8 mouse cellular contexts compared by ENCODE assay signal in the genomic region with DNA sequence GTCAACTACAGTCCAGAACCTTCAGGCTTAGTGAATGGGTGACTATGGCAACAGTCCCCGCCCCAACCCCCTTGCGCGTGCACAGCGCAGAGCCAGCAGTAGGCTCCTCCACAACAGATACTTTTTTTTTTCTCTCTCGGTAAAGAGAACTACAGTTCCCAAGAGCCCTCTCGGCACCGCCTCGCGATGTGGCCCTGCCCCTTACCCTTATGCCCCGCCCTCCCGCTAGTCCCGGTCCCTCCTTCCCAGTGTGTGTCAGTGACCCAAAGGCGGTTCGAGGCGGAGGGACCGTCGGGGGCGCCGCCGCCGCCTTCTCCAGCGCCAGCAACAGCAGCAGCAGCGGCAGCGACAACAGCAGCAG. TPM values are rescaled to one million over a fixed set of nuclear protein-coding genes. Genes with fewer than 3 reads are reported as not detected.
A peak's percentile ranks its signal among the peaks of the same experiment; 100 is the strongest.
DNase-seq lines count a peak whose midpoint lies in the region; ATAC-seq and TF ChIP-seq lines count a peak whose summit lies in the region.

A gene (plus strand): TSS at position 225 of the 361 bp plus-strand sequence.

- TF ChIP-seq RAD21 in CH12.LX (IDR thresholded peaks at IDR 0.05; ENCODE audit: low read depth, low read length), result no peak

- H3K36me3 ChIP-seq in CH12.LX (replicated peaks in 1 of 2; ENCODE audit: control insufficient read depth in 1 of 2, insufficient read depth in 1 of 2, low read length in 1 of 2), result peaks cover 0 to 5% of the 10 kb centered on the region in 2 experiments
- H3K36me3 ChIP-seq in forebrain, embryonic 11.5 days (ENCODE audit: control insufficient read depth, insufficient read depth, low read length), result no peaks in the 10 kb centered on the region
- no peaks in the 10 kb centered on the region for H3K36me3 ChIP-seq in heart, embryonic 16.5 days (ENCODE audit: control insufficient read depth, insufficient read depth)
- no peaks in the 10 kb centered on the region for H3K36me3 ChIP-seq in liver, embryonic 15.5 days (replicated peaks)
- H3K36me3 ChIP-seq in neural tube, embryonic 12.5 days, result no peaks in the 10 kb centered on the region

- TF ChIP-seq EP300 in CH12.LX (IDR thresholded peaks at IDR 0.05; ENCODE audit: low read length), result no peak

- WGBS in forebrain, embryonic 11.5 days, result 1% methylated on average over 24 of the region's 24 CpGs
- WGBS in heart, embryonic 16.5 days, result 0% methylated on average over 22 of the region's 24 CpGs
- WGBS in liver, embryonic 15.5 days (ENCODE audit: insufficient replicate concordance), result under 1% methylated on average over 24 of the region's 24 CpGs
- under 1% methylated on average over 24 of the region's 24 CpGs for WGBS in neural tube, embryonic 12.5 days

- H3K4me2 ChIP-seq in CH12.LX (ENCODE audit: insufficient read depth, low read depth, poor library complexity, severe bottlenecking), result peak within 1 kb of the TSS; percentile 100
- H3K4me2 ChIP-seq in forebrain, embryonic 11.5 days (ENCODE audit: low read depth, low read length, severe bottlenecking), result peak within 1 kb of the TSS; percentile 61
- H3K4me2 ChIP-seq in heart, embryonic 16.5 days (ENCODE audit: low read depth, low read length), result peak within 1 kb of the TSS; percentile 78
- peak within 1 kb of the TSS; percentile 79 for H3K4me2 ChIP-seq in liver, embryonic 15.5 days
- peak within 1 kb of the TSS; percentile 68 for H3K4me2 ChIP-seq in neural tube, embryonic 12.5 days (replicated peaks)

- no peak for TF ChIP-seq CTCF in CH12.LX (conservative IDR thresholded peaks at IDR 0.05 in 1 of 2, IDR thresholded peaks at IDR 0.05 in 1 of 2; ENCODE audit: low read depth in 2 of 2, low read length in 2 of 2)

- peaks cover 20% of the 10 kb centered on the region for H3K79me2 ChIP-seq in CH12.LX (replicated peaks; ENCODE audit: control insufficient read depth, extremely low read depth, insufficient read depth, poor library complexity, severe bottlenecking)

- H3K9ac ChIP-seq in CH12.LX (ENCODE audit: insufficient read depth, low read depth), result peak within 1 kb of the TSS; percentile 80
- peak within 1 kb of the TSS; percentile 99 for H3K9ac ChIP-seq in forebrain, embryonic 11.5 days (ENCODE audit: low read length)
- H3K9ac ChIP-seq in heart, embryonic 16.5 days (ENCODE audit: low read length), result peak within 1 kb of the TSS; percentile 94
- peak within 1 kb of the TSS; percentile 97 for H3K9ac ChIP-seq in liver, embryonic 15.5 days
- H3K9ac ChIP-seq in neural tube, embryonic 12.5 days, result peak within 1 kb of the TSS; percentile 98

- peaks cover 3 to 47% of the 10 kb centered on the region in 2 experiments for H3K4me1 ChIP-seq in CH12.LX (ENCODE audit: control insufficient read depth in 1 of 2, insufficient read depth in 2 of 2)
- H3K4me1 ChIP-seq in forebrain, embryonic 11.5 days (replicated peaks; ENCODE audit: control insufficient read depth, insufficient read depth, low read length), result peaks cover 4% of the 10 kb centered on the region
- H3K4me1 ChIP-seq in heart, embryonic 16.5 days (ENCODE audit: control insufficient read depth, insufficient read depth, low read length), result peaks cover 13% of the 10 kb centered on the region
- H3K4me1 ChIP-seq in liver, embryonic 15.5 days (replicated peaks), result peaks cover 15% of the 10 kb centered on the region
- peaks cover 13% of the 10 kb centered on the region for H3K4me1 ChIP-seq in neural tube, embryonic 12.5 days

- peak; percentile 99 for ATAC-seq in forebrain, embryonic 11.5 days (replicated peaks; ENCODE audit: low FRiP score)
- peak; percentile 100 for ATAC-seq in heart, embryonic 16.5 days (replicated peaks; ENCODE audit: extremely low read depth, insufficient read depth, low FRiP score)
- ATAC-seq in liver, embryonic 15.5 days (ENCODE audit: insufficient read depth), result peak; percentile 100
- peak; percentile 99 for ATAC-seq in neural tube, embryonic 12.5 days (ENCODE audit: low FRiP score, low read depth)

- H3K9me3 ChIP-seq in CH12.LX (replicated peaks; ENCODE audit: low read length), result no peaks in the 10 kb centered on the region
- no peaks in the 10 kb centered on the region for H3K9me3 ChIP-seq in forebrain, embryonic 11.5 days (ENCODE audit: control insufficient read depth, low read length)
- H3K9me3 ChIP-seq in heart, embryonic 16.5 days (replicated peaks; ENCODE audit: control insufficient read depth, low read length), result no peaks in the 10 kb centered on the region
- no peaks in the 10 kb centered on the region for H3K9me3 ChIP-seq in liver, embryonic 15.5 days (replicated peaks)
- H3K9me3 ChIP-seq in neural tube, embryonic 12.5 days, result no peaks in the 10 kb centered on the region

- H3K27me3 ChIP-seq in CH12.LX (replicated peaks), result no peaks in the 10 kb centered on the region
- no peaks in the 10 kb centered on the region for H3K27me3 ChIP-seq in forebrain, embryonic 11.5 days (ENCODE audit: control insufficient read depth, insufficient read depth, low read length)
- H3K27me3 ChIP-seq in heart, embryonic 16.5 days (ENCODE audit: control insufficient read depth, insufficient read depth, low read length), result no peaks in the 10 kb centered on the region
- H3K27me3 ChIP-seq in liver, embryonic 15.5 days, result peaks cover 10% of the 10 kb centered on the region; the same call in 1 of the 2 replicates
- H3K27me3 ChIP-seq in neural tube, embryonic 12.5 days (replicated peaks), result no peaks in the 10 kb centered on the region

- peak within 1 kb of the TSS; percentile 86 for H3K27ac ChIP-seq in CH12.LX (ENCODE audit: insufficient read depth, low read depth)
- H3K27ac ChIP-seq in forebrain, embryonic 11.5 days (ENCODE audit: low read depth, low read length), result peak within 1 kb of the TSS; percentile 99
- H3K27ac ChIP-seq in heart, embryonic 16.5 days (ENCODE audit: low read length), result peak within 1 kb of the TSS; percentile 98
- peak within 1 kb of the TSS; percentile 96 for H3K27ac ChIP-seq in liver, embryonic 15.5 days (replicated peaks)
- peak within 1 kb of the TSS; percentile 99 for H3K27ac ChIP-seq in neural tube, embryonic 12.5 days

- peak within 1 kb of the TSS; percentile 84 to 98 (median 91) for H3K4me3 ChIP-seq in CH12.LX (replicated peaks in 1 of 3; ENCODE audit: low read depth in 2 of 3, low read length in 2 of 3, poor library complexity in 1 of 3)
- peak within 1 kb of the TSS; percentile 94 for H3K4me3 ChIP-seq in forebrain, embryonic 11.5 days (ENCODE audit: low read depth, low read length)
- peak within 1 kb of the TSS; percentile 79 for H3K4me3 ChIP-seq in heart, embryonic 16.5 days (ENCODE audit: low read length)
- peak within 1 kb of the TSS; percentile 94 for H3K4me3 ChIP-seq in liver, embryonic 15.5 days (replicated peaks)
- H3K4me3 ChIP-seq in neural tube, embryonic 12.5 days, result peak within 1 kb of the TSS; percentile 94

- dilution Hi-C loops in CH12.LX (cut with MboI; ENCODE audit: extremely low pct_ligation_motif_present, extremely low pct_unique_long_range_greater_than_20kb, low sequenced_read_pairs), result no loop called here

- peak; percentile 99 for TF ChIP-seq POLR2A in CH12.LX (IDR thresholded peaks at IDR 0.05; ENCODE audit: low read depth, low read length)

- in situ Hi-C loops in CH12.LX (cut with MboI; ENCODE audit: low pct_ligation_motif_present, low pct_unique_long_range_greater_than_20kb, low sequenced_read_pairs), result loop anchor here (10.0 kb wide), 1 partner anchor 176 kb away; no protein-coding TSS in a partner anchor

- peak; percentile 97 for DNase-seq in CH12.LX (ENCODE audit: extremely low read depth)
- peak; percentile 89 for DNase-seq in c-Kit-positive CD71-positive TER-119-negative erythroid progenitor cells, embryonic 14.5 days (ENCODE audit: low read depth)
- DNase-seq in forebrain, embryonic 11.5 days (ENCODE audit: low spot score), result peak; percentile 99
- peak; percentile 97 to 98 for DNase-seq in kidney, postnatal 36 days
- peak; percentile 97 for DNase-seq in telencephalon, adult 2 months (ENCODE audit: low read depth, low spot score)

TF ChIP-seq in CH12.LX, 34 proteins besides CTCF, POLR2A, EP300 and RAD21 (continues in another document):
- peak; percentile 84 for TF ChIP-seq NRF1 (IDR thresholded peaks at IDR 0.05; ENCODE audit: low read depth, low read length)
- TF ChIP-seq CHD1 (IDR thresholded peaks at IDR 0.05; ENCODE audit: low read depth, low read length), result no peak
- peak; percentile 96 for TF ChIP-seq ZMIZ1 (IDR thresholded peaks at IDR 0.05; ENCODE audit: low read depth, low read length)
- no peak for TF ChIP-seq RCOR1 (conservative IDR thresholded peaks at IDR 0.05; ENCODE audit: low read depth, low read length)
- peak; percentile 99 for TF ChIP-seq HCFC1 (IDR thresholded peaks at IDR 0.05; ENCODE audit: low read depth, low read length)
- peak; percentile 35; the same call in 1 of the 2 replicates for TF ChIP-seq E2F4 (IDR thresholded peaks at IDR 0.05; ENCODE audit: insufficient replicate concordance, low read depth, low read length)
- TF ChIP-seq GABPA (IDR thresholded peaks at IDR 0.05; ENCODE audit: insufficient replicate concordance, low read depth, low read length), result peak; percentile 51; the same call in 1 of the 2 replicates
- no peak for TF ChIP-seq PAX5 (IDR thresholded peaks at IDR 0.05; ENCODE audit: low read length)
- no peak for TF ChIP-seq SIN3A (IDR thresholded peaks at IDR 0.05; ENCODE audit: low read length)
- peak; percentile 97 for TF ChIP-seq NELFE (IDR thresholded peaks at IDR 0.05; ENCODE audit: low read depth, low read length)
- TF ChIP-seq MYC (IDR thresholded peaks at IDR 0.05; ENCODE audit: low read depth, low read length), result peak; percentile 84
- no peak for TF ChIP-seq ETS1 (conservative IDR thresholded peaks at IDR 0.05; ENCODE audit: low read depth, low read length)
- TF ChIP-seq ELF1 (IDR thresholded peaks at IDR 0.05; ENCODE audit: low read depth, low read length), result peak; percentile 75
- no peak for TF ChIP-seq MAFK (IDR thresholded peaks at IDR 0.05; ENCODE audit: insufficient replicate concordance, low read length)
- TF ChIP-seq SMC3 (IDR thresholded peaks at IDR 0.05; ENCODE audit: low read depth, low read length), result no peak; the same call in 1 of the 2 replicates
- TF ChIP-seq ZC3H11A (IDR thresholded peaks at IDR 0.05; ENCODE audit: low read depth, low read length), result no peak
- TF ChIP-seq JUN (IDR thresholded peaks at IDR 0.05; ENCODE audit: insufficient read depth, low read depth, low read length), result no peak
- peak; percentile 70 for TF ChIP-seq IRF4 (IDR thresholded peaks at IDR 0.05; ENCODE audit: low read depth, low read length)
- TF ChIP-seq USF2 (conservative IDR thresholded peaks at IDR 0.05; ENCODE audit: low read depth, low read length), result no peak

RNA-seq across cellular contexts. Expression of the gene that starts here (rescaled TPM):
- total RNA-seq in CH12.LX (2012; rRNA removed) (6.7 and 7.8 TPM in 2 replicates), CH12.LX (2014; rRNA removed) (14.1 and 14.8 TPM in 2 replicates)
- 21.2 and 25.9 TPM in 2 replicates for polyA plus RNA-seq in CH12.LX (2012; ENCODE audit: insufficient read length, low read depth)
- 91.6 and 96.9 TPM in 2 replicates for polyA plus RNA-seq in forebrain, embryonic 11.5 days (2014; fragmentation: Nextera tagmentation; extraction: Ambion mirVana)
- 22.9 and 24.6 TPM in 2 replicates for polyA plus RNA-seq in heart, embryonic 16.5 days (2015; fragmentation: Nextera tagmentation; extraction: Ambion mirVana)
- 11.5 and 11.7 TPM in 2 replicates for polyA plus RNA-seq in liver, embryonic 15.5 days (2015; fragmentation: Nextera tagmentation; extraction: Ambion mirVana)
- 109 and 110 TPM in 2 replicates for polyA plus RNA-seq in neural tube, embryonic 12.5 days (2016; fragmentation: Nextera tagmentation; extraction: Ambion mirVana)

Comparison
In these comparisons a context has a peak if more than half of its experiments do, and no peak if none do; other contexts are left out.
1. Peak in every context shown above with its lines: DNase-seq, ATAC-seq, H3K4me3 ChIP-seq and H3K27ac ChIP-seq.